Mouse (Mus musculus): ENCODE data around the gene Btg3.

GRCm38 (mm10) chr16:78337226-78337625 lies 39.8 kb downstream of the Btg3 start:
- TF ChIP-seq CTCF (conservative IDR thresholded peaks at IDR 0.05 in 1 of 2, IDR thresholded peaks at IDR 0.05 in 1 of 2; ENCODE audit: low read depth in 2 of 2, low read length in 2 of 2) (no peak), JUN (IDR thresholded peaks at IDR 0.05; ENCODE audit: insufficient read depth, low read depth, low read length) (no peak), MYC (IDR thresholded peaks at IDR 0.05; ENCODE audit: low read depth, low read length) (no peak), MAFK (IDR thresholded peaks at IDR 0.05; ENCODE audit: insufficient replicate concordance, low read length) (no peak), JUND (conservative IDR thresholded peaks at IDR 0.05; ENCODE audit: low read depth, low read length) (no peak)
